Mouse (Mus musculus): ENCODE results near the gene Tmod4.

Tmod4 gene

DNA sequence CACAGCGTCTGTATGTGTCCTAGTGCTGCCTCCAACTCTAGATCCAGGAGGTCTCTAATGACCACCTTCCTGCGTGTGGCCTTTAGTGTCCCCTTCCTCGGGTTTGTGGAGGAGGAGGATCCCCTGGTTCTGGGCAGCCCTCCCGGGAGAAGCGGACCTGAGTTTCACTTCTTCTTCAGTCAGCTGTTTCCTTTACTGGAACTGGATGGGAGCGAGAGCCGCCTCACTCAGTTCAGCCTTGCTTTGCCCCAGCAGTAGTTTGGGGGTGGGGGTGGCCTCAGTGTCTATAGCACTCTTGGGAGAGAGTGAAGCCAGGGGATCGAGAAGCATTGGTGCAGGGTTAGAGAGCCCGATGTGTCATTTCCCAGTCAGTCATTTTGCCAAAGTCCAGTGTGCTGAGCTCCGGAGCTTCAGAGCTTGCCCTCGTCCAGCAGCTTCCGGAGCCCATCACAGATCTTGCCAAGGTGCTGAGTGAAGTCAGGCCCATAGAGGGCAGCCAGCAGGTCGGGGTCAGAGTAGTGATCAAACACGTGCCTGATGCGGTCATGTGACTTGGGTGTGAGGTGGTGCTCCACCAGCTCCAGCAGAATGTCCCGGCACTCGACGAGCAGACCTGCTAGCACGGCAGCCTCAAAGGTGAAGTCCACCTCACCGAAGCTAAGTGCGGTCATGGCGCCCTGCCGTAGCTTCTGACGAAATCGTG lies 15.5 kb downstream of the Tmod4 start:
- no peak for DNase-seq

GRCm38 (mm10) chr3:95140289-95140595 lies 16.0 kb downstream of the Tmod4 start:
- no peak for DNase-seq

- no peak for DNase-seq
Observed at GRCm38 (mm10) chr3:95140795-95141194, 16.5 kb downstream of the Tmod4 start.

GRCm38 (mm10) chr3:95141474-95141873 lies 17.2 kb downstream of the Tmod4 start:
- no peak for DNase-seq

DNA sequence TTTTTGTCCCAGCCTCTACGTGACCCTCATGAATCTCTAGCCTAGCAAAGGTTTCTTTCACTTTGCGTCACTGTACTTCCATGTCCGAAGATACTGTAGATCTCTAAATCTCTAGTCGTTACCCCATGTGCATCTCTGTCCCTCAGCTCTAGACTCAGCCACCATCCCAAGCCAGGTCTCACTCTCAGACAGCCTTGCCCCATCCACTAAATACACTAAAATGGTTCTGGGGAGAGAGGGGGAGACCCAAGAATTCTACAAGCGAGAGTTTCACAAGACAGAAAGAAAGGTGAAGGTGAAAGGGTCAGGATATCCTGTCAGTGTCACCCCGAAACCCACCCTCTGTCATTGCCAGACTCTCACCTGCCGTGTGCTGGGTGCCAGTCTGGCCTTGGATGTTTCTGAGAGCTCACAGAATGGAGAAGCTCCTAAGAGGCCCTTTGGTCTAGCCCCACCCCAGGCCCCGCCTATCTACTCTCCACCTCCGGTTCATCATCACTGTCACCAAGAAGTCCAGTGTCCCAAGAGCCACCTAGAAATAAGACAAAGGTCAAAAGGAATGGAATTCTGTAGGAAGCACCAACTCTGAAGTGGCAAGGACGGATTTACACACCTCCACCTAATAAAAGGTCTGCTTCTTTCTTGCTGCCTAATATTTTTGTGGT lies 17.8 kb downstream of the Tmod4 start, which contains the start of gene Tnfaip8l2:
Gene Tnfaip8l2 (minus strand): TSS at position 409 of the 665 bp plus-strand sequence.
- peak; percentile 49 for DNase-seq

DNA sequence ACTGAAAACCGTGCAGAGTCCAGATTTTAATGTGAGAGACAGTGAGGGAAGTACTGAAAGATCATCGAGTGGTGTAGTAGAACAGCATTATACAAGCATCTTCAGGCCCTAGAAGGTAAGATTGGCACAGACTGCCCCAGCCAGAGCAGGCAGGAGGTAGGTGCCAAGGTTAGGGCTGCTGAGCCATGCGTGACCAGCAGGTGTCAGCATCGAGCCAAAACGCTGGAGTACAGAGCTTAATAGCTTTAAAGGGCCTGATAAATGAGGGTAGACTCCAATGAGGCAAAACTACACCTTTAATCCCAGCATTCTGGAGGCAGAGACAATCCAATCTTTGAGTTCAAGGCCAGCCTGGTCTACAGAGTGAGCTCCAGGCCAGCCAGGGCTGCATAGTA lies 18.3 kb downstream of the Tmod4 start:
- peak; percentile 92 for DNase-seq

- no peak for DNase-seq
Observed at GRCm38 (mm10) chr3:95147924-95148323, 23.6 kb downstream of the Tmod4 start.

DNA sequence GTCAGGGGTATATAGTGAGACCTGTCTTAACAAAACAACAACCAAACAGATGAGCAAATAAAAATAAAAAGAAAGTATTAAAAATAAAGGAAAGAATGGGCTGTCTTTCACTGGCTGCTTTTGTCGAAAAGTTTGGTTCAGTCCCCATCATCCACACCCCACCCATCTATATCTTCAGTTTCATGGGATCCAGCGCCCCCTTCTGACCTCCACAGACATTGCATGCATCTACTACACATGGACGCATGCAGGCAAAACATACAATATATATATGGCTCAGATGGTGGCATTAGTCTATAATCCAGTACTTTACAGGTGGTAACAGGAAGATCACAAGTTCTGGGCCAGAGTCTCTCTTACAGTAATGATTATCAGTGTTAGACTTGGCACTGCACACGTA lies 29.6 kb downstream of the Tmod4 start:
- DNase-seq: peak; percentile 54

- DNase-seq: no peak
Observed at GRCm38 (mm10) chr3:95159511-95159986, 35.3 kb downstream of the Tmod4 start.

DNA sequence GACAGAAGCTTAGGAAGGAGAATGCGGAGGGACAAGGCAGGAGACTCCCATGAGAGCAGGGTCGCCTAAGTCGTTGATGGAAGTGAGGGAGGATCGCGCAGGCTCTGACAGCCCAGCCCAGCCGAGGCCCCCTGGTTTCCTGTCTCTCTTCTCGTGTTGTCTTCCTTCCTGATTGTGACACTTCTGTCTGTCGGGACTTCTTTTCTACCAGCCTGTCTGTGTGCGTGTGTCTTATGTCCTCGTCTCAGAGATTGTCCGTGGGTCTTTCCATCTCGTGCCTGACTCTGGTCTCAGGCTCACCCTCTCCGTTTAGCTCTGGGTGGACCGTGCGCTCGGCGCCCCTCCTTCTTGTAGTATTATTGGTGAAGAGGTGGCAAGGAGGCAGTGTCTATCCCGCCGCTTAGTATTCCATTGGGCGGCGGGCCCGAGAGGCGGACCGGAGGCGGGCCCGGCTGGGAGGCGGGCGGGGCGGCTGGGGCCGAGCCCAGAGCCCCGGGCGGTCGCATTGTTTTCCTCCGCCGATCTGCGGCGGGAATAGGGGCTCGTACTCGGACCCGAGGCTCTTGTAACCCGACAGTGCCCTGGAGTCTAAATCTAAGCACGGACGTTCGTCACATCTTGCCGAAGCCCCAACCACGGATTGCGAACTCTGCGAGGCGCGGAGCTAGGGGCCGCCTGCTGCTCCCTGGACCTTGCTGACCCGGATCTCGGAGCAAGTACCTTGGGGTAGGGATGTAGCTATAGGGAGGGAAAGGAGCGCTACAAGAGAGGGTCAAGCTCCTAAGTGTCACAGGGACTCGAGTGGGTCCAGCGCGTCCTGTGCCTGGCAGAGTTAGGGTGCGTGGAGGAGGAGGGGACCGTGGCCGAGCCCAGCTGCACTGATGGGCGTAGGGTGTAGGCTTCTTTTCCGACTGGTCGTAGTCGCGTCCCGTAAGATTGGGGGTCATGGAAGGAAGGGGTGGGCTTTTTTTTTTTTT lies 36.0 kb downstream of the Tmod4 start, which contains the start of gene Sema6c:
Gene Sema6c (plus strand): TSS at position 471 of the 977 bp plus-strand sequence.
- peak; percentile 88 for DNase-seq

- DNase-seq: no peak
Observed at GRCm38 (mm10) chr3:95161041-95161551, 36.8 kb downstream of the Tmod4 start.

DNA sequence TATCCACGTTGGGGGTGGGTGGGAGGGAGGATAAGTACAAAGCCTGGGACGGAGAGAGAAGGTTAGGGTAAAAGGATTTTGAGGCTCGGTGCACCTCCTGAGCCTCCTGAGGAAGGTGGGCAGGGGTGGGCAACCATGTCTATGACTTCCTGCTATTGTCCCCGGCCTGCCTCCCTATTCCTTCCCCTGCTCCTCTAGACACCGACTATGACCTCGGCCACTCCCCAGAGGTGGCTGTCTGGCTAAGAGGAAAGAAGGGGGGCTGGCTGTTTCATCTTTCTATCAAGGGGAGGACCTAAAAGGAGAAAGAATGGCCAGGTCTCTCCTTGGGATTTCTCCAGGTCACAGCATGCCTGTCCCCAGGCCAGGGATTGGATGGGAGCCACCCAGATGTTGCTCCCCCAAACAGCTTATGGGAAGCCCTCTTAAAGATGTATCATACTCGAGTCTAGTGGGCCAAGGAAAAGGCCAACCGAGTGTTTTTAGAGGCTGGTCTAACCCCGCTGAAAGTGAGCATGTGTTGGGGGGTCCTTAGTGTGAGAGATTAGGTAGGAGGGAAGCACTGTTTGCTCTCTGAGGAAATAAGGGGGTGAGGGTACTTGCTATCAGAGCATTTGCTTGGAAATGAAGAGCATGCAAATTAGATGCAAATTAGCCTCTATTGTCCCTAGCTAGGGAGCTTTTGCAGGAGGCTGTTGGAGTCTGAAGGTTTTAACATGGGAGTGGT lies 37.5 kb downstream of the Tmod4 start:
- no peak for DNase-seq

DNA sequence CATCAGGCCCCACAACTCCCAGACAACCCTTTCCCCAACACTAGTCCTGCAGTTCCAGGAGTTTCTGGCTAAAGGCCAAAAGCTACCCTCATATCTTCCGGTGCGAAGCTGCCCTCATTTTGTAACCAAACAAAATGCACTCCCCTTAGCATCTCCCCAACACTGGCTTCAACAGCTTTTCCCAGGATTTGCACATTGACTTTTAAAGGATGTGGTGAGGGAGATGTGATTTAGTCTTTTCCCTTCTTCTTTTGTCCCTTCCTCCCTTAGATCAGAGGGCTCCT lies 38.0 kb downstream of the Tmod4 start:
- no peak for DNase-seq

DNA sequence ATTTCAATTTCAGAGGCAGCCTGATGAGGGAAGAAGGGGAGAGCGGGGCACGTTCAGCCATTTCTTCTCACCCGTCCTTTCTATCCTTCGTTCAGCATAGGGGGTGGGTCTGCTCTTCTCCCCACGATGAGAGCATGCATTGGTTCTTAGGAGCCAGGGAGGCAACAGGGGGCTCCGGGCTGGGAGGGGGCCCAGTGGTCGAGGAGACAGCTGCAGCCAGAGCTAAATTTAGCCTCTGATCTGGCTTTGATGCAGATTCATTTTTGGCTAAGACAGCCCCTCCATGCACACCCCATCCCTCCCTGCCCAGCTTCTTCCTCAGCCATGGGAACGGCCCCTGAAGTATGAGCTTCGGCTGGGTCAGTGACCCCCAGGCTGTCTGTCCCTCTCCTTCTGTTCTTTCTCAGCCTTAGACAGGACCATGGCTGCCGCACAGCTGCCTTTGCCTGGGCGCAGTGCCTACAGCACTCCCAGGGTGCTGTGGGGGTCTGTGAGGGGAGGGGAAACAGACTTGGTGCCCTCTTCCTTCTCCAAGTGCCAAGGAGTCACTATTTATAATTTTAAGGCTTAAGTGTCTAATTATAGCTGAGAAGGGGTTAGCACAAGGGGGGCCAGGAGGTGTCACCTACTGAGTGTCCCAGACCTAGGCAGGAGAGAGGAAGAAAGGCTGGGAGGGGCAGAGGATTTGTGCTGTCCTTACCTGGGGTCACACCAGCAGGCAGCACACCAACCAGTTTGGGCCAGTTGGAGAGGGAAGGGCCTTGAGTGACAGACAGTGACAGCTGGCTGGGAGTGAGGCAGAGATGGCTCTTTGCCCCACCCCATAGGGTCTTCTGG lies 39.4 kb downstream of the Tmod4 start:
- no peak for DNase-seq

GRCm38 (mm10) chr3:95164256-95164550 lies 39.9 kb downstream of the Tmod4 start:
- DNase-seq: no peak

DNA sequence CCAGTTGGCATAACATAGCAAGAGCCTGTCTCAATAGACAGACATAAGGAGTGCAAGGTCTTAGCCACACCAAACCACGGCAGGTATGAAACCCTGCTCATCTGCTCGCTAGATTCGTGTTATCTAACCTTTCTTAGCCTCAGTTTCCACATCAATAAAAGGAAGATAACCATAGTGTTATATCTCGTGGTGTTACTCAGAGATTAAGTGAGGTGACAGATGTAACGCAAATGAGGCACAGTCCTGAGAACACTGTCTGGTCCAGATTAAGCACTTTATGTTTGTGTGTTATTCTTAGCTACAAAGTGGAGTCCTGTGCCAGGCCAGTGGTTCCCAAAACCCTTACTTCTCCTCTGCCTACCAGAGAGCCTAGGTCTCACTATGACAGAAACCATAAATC lies 40.6 kb downstream of the Tmod4 start:
- no peak for DNase-seq

DNA sequence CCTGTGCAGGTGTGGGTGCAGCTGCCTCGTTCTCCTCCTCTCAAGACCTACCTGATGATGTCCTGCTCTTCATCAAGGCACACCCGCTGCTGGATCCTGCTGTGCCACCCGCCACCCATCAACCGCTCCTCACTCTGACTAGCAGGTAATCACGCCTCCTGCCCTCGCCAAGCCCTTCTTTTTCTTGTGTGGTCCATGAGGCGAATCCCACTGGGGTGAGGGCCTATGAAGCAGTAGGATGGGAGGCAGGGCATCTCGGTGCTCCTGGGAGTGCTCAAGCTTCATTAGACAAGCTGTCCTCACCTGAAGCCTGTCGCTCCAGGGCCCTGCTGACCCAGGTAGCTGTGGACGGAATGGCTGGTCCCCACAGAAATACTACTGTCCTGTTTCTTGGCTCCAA lies 45.7 kb downstream of the Tmod4 start:
- no peak for DNase-seq

DNA sequence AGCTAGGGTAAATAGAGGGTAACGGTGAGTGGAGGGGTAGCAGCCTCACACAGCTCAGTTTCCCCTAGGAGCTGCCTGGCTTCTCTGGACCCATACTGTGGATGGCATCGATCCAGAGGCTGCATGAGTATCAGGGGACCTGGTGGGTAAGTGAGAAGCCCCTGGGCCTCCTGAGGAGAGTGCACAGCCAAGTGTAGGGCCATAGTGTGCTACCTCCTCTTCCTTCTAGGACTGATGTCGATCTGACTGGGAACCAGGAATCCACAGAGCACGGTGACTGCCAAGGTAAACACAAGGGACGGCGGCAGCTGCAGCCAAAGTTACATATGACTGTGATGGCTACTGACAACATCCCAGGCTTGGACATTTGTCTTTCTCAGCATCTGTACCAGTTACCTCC lies 46.8 kb downstream of the Tmod4 start:
- no peak for DNase-seq

DNA sequence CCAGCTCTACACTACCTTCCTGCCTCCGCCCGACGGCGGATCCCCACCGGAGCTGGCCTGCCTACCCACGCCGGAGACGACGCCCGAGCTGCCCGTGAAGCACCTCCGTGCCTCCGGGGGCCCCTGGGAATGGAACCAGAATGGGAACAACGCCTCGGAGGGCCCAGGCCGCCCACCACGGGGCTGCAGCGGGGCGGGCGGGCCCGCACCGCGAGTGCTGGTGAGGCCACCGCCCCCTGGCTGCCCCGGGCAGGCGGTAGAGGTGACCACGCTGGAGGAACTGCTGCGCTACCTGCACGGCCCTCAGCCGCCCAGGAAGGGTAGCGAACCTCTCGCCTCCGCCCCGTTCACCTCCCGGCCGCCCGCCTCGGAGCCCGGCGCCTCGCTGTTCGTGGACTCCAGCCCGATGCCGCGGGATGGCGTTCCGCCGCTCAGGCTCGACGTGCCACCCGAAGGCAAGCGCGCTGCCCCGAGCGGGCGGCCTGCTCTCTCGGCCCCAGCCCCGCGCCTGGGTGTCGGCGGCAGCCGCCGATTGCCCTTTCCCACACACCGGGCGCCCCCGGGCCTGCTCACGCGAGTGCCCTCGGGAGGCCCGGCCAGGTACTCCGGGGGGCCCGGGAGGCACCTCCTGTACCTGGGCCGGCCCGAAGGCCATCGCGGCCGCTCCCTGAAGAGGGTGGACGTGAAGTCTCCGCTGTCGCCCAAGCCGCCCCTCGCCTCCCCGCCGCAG lies 48.4 kb downstream of the Tmod4 start:
- no peak for DNase-seq

DNA sequence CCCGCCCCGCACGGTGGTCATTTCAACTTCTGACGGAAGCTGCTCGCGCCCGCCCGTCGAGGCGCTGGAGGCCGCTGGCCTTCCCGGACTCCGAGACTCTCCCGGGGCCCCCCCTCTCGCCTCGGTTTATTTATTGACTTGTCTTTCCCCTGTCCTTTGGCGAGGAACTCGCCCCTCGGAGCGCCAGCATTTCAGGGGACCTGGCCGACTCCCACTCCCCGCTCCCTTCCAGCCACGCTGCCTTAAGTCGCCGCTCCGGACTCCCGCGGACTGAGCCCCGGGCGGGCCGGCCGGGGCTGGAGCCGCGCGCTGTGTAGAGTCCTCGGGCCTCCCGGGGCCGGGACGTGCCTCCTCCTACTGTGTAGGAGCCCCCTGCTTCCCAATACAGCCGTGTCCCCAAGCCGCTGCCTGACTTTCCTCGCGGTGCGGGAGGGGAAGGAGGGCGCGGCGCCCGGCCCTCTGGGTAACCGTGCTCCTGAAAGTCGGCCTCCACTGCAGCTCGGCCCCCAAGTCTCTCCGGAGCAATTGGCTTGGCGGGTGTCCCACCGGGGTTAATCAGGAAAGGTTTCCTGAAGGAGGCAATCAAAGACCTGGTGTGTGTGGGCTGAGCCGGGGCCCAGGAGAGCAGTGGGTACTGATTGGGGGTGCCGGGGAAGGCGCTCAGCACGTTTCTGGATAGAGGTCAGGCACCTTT lies 49.1 kb downstream of the Tmod4 start:
- peak; percentile 19 for DNase-seq

All from lung, postnatal 14 days (tissue).